Mouse (Mus musculus): ENCODE results near the gene Ceacam15. TPM values are rescaled to one million over a fixed set of nuclear protein-coding genes. Genes with fewer than 3 reads are reported as not detected.
"Not testable (repeated sequence)": the region's sequence is repeated elsewhere in the genome, so short reads cannot be mapped to it uniquely, and the experiment has no call there.

The Ceacam15 gene
- polyA plus RNA-seq, 1 experiment from 2014 or later = not detected

DNA sequence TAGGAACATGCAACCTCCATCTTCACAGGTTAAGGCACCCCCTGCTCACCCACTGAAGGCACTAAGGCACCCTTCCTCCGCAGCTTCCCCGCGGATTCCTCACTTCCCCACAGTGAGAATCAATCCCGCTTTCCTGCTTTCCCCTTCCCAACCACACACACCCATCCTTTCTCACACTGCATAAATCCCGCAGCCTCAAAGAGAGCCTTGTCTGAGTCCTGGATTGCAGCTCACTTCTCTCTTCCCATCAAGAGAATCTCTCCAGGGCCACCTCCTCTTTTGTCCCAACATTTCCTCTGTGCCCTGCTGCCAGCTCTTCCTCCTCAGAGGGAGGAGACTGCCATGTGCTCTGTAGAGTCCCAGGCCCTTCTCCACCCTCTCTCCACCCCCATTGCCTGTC lies 806 bp downstream of the Ceacam15 start:
- DNase-seq (ENCODE audit: low spot score); H3K36me3 ChIP-seq; H3K27ac ChIP-seq (replicated peaks); H3K9me3 ChIP-seq (replicated peaks); H3K27me3 ChIP-seq (ENCODE audit: low read depth, poor library complexity, severe bottlenecking); H3K4me1 ChIP-seq; H3K4me3 ChIP-seq: not testable (repeated sequence)
- 47% methylated on average over 5 of the region's 5 CpGs for WGBS

DNA sequence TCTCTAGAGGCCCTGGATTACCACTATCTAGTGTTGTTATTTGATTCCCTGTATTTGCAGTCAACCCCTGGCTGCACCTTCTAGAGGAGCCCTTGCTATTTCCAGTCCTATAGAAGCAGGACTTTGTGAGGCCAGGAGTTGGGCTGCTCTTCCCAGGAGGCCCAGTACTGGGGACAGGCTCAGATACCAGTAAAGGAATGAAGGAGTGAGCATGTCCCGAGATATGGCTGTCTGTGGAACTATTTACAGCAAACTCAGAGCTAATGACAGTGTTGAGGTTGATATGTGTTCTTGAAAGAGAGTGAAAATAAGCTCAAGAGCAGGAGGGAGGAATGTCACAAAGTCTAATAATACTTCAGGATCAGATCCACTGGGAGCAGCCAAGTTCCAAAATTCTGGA lies 1.7 kb downstream of the Ceacam15 start:
- H3K4me3 ChIP-seq = no peak overlapping the region
- WGBS = 76% methylated on average over 1 of the region's 1 CpGs

DNA sequence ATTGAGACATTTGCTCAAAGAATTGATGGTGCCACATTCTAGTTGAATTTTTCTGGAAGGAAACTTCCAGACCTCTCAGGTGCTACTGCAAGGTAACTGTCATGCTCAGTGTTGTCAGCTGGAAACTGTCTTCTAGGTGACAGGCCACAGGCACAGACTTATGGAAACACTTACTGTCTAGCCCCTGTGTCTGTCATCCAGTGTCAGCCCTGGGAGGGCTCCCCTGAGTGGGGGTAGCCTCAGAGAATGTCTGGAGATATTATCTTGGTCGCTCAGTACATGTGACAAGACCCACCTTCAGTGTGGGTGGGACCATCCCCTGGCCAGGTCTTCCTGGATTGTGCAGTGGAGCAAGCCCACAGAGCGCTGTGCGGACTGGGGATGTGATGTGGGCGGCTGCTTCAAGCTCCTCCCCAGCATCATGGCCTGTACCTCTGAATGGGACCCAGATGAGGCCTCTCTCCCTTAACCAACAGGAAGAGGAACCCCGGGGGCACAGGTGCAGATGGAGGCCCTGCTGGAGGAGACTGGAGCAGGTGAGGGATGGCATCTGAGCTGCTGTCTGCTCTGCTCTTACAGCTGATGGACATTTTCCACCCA lies 7.1 kb downstream of the Ceacam15 start:
- H3K4me1 ChIP-seq; DNase-seq (ENCODE audit: low spot score); H3K9me3 ChIP-seq (replicated peaks); H3K27me3 ChIP-seq (ENCODE audit: low read depth, poor library complexity, severe bottlenecking); H3K27ac ChIP-seq (replicated peaks); H3K4me3 ChIP-seq; H3K36me3 ChIP-seq: not testable (repeated sequence)
- 75% methylated on average over 5 of the region's 5 CpGs for WGBS

More for the DNA sequence above, 1.7 kb downstream of the Ceacam15 start:
- H3K36me3 ChIP-seq = no peaks in the 10 kb centered on the region
- DNase-seq (ENCODE audit: low spot score) = no peak
- no peak overlapping the region for H3K27ac ChIP-seq (replicated peaks)
- H3K27me3 ChIP-seq (ENCODE audit: low read depth, poor library complexity, severe bottlenecking) = no peaks in the 10 kb centered on the region
- no peaks in the 10 kb centered on the region for H3K4me1 ChIP-seq
- H3K9me3 ChIP-seq (replicated peaks) = no peaks in the 10 kb centered on the region

DNA sequence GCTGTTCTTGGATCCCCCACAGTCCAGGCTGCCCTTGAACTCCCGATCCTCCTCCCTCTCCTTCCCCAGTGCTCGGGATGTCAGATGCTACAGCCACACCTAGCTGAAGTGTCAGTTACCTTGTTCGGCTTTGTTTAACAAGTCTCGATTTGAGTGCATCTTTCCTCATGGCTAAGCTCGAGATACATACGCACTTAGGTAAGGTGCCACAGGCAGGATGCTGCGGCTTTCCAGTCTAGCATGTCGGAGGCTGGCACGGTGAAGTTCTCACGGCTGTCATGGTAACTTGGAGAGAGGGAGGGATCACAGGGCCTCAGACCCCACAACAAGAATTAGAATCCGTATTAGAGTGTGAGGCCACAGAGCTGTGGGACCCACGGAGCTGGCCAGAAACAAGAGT lies 31.2 kb downstream of the Ceacam15 start:
- no peak for DNase-seq (ENCODE audit: low spot score)
- H3K4me3 ChIP-seq = no peak overlapping the region
- H3K27ac ChIP-seq (replicated peaks) = no peak overlapping the region
- peaks cover 7% of the 10 kb centered on the region for H3K4me1 ChIP-seq
- 74% methylated on average over 12 of the region's 12 CpGs for WGBS
- no peaks in the 10 kb centered on the region for H3K36me3 ChIP-seq
- no peaks in the 10 kb centered on the region for H3K9me3 ChIP-seq (replicated peaks)
- no peaks in the 10 kb centered on the region for H3K27me3 ChIP-seq (ENCODE audit: low read depth, poor library complexity, severe bottlenecking)

DNA sequence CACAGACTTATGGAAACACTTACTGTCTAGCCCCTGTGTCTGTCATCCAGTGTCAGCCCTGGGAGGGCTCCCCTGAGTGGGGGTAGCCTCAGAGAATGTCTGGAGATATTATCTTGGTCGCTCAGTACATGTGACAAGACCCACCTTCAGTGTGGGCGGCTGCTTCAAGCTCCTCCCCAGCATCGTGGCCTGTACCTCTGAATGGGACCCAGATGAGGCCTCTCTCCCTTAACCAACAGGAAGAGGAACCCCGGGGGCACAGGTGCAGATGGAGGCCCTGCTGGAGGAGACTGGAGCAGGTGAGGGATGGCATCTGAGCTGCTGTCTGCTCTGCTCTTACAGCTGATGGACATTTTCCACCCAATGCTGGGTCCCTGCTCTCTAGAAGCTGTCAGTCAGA lies 32.4 kb downstream of the Ceacam15 start:
- not testable (repeated sequence) for H3K27ac ChIP-seq (replicated peaks); H3K27me3 ChIP-seq (ENCODE audit: low read depth, poor library complexity, severe bottlenecking); H3K9me3 ChIP-seq (replicated peaks); H3K4me1 ChIP-seq; DNase-seq (ENCODE audit: low spot score); H3K4me3 ChIP-seq; H3K36me3 ChIP-seq
- 64% methylated on average over 4 of the region's 4 CpGs for WGBS

DNA sequence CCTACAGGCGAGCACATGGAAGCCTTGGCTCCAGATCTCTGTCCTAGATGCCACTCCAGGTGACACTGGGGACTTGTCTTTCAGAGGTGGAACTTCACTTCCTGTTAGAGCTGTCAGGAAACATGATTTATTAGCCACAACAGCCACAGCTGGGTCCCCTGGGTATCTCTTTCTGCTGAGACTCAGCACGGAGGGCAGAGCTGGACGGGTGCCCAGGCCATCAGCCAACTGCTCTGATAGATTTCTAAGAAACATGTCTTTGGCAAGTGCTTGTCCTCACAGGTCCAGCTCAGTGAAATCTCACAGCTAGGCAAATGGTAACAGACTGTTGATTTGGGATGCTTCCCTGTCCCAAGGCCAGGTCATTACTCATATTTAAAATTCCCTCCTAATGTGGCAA lies 36.5 kb downstream of the Ceacam15 start:
- Histone ChIP-seq H3K27me3 (ENCODE audit: low read depth, poor library complexity, severe bottlenecking) (no peaks in the 10 kb centered on the region), H3K4me1 (0 out of 2 replicates have a peak, but pooled peaks cover under 1% of the 10 kb centered on the region), H3K4me3 (no peak overlapping the region), H3K9me3 (replicated peaks) (no peaks in the 10 kb centered on the region), H3K27ac (replicated peaks) (no peak overlapping the region), H3K36me3 (no peaks in the 10 kb centered on the region)
- WGBS = 92% methylated on average over 3 of the region's 3 CpGs
- DNase-seq (ENCODE audit: low spot score) = no peak

DNA sequence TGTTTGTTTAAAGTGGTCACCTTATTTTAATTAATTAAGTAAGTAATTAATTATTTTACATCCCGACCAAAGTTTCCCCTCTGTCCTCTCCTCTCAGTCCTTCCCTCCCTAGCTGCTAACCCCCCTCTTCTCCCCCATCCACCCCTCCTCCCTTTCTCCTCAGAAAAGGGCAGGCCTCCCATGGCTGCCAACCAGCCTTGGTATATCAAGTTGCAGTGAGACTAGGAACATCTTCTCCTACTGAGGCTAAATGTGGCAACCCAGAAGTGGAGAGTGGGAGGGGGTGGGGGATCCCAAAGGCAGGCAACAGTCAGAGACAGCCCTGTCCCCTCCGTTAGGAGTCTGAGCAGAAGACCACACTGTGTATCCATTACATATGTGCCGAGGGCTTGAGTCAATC lies 40.4 kb downstream of the Ceacam15 start:
- Histone ChIP-seq H3K9me3 (replicated peaks) (peaks cover 4% of the 10 kb centered on the region), H3K4me3 (no peak overlapping the region), H3K27me3 (ENCODE audit: low read depth, poor library complexity, severe bottlenecking) (no peaks in the 10 kb centered on the region), H3K4me1 (peaks cover 5% of the 10 kb centered on the region), H3K27ac (replicated peaks) (no peak overlapping the region), H3K36me3 (no peaks in the 10 kb centered on the region)
- no peak for DNase-seq (ENCODE audit: low spot score)
- WGBS = 63% methylated on average over 3 of the region's 3 CpGs

DNA sequence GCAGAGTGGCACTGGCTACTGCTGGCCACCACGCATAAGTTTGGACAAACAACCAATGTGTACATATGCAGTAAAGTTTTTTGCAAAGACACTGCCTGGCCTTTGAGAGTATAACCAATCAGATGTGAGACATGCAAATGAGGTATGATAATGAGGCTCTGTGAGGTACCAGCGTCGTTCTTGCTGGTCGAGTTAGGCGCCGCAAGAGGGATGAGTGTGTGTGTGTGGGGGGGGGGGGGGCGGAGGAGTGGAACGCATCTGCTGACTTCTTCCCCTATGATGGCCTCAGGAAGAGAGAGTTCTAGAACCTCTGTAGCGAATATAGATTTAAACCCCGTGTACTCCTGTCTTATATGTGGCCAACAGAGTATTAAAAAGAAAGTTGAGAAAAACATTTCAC lies 41.6 kb downstream of the Ceacam15 start:
- not testable (repeated sequence) for H3K4me1 ChIP-seq; H3K27ac ChIP-seq (replicated peaks); H3K36me3 ChIP-seq; H3K9me3 ChIP-seq (replicated peaks); H3K4me3 ChIP-seq; H3K27me3 ChIP-seq (ENCODE audit: low read depth, poor library complexity, severe bottlenecking)
- WGBS = 20% methylated on average over 10 of the region's 10 CpGs
- DNase-seq (ENCODE audit: low spot score) = peak; percentile 19

DNA sequence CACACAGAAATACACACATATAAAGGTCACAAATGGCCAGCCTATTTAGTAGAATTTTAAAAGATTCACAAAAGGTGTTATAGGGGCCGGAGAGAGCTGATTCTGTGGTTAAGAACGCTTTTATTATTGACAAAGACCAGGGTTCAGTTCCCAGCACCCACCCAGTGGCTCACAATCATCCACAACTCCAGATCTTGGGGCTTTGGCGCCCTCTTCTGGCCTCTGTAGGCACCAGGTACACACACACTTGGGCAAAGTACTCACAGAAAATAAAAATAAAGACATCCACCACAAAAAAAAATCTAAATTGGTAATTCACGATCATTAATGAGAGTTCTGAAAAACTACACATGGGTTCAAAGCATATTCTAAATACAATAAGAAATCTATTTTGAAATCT lies 43.6 kb downstream of the Ceacam15 start:
- Histone ChIP-seq H3K4me1 (peaks cover 12% of the 10 kb centered on the region), H3K27ac (replicated peaks) (no peak overlapping the region), H3K4me3 (no peak overlapping the region), H3K9me3 (replicated peaks) (peaks cover 4% of the 10 kb centered on the region), H3K36me3 (no peaks in the 10 kb centered on the region), H3K27me3 (ENCODE audit: low read depth, poor library complexity, severe bottlenecking) (no peaks in the 10 kb centered on the region)
- no peak for DNase-seq (ENCODE audit: low spot score)
- WGBS = 69% methylated on average over 4 of the region's 4 CpGs

DNA sequence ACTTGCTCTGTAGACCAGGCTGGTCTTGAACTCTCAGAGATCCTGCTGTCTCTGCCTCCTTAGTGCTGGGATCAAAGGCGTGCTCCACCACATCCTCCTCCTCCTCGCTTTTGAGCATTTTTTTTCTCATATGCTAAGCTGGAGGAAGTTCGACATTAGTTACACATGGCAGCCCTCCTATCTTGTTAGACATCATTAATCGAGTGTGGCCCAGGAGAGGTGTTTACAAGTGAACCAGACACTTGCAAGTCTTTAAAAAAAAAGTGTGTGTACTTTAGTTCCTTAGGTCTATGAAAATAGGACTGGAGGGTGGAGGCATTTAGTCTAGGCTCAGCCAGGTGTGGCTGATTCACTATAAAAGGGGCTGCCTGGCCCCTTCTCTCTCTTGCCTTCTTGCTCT lies 44.5 kb downstream of the Ceacam15 start:
- Histone ChIP-seq H3K27ac (replicated peaks) (no peak overlapping the region), H3K36me3 (no peaks in the 10 kb centered on the region)

DNA sequence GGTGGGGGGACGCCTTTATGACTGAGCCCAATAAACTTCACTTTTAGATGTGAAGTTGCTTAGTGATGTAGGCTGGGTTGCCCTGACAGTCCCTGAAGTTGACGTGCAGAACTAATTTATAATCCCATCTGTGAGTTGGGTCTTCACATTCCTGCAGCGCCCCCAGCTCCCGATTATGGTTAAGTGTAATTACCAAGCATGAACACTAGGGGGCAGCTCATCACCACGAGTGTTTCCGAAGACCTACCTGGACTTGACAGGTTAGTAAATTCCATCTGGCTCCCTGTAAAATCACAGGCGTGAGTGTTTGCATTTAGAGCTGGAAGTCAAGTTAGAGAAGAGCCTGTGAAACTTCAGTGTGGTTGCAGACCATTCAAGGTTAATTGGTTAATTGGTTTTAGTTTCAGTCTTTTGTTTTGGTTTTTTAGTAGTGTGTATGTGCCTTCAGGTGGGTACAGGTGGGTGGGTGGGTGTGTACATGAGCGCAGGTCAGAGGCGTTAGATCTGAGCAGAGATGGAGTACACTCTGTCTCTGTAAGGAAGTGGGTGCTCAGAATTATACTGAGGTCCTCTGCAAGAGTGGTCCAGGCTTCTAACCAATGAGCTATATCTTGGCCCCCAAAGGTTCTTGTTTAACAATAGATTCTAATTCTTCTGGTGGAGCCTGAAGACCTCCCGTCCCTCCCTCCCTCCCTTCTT lies 45.8 kb downstream of the Ceacam15 start:
- Histone ChIP-seq H3K36me3 (no peaks in the 10 kb centered on the region), H3K27me3 (ENCODE audit: low read depth, poor library complexity, severe bottlenecking) (no peaks in the 10 kb centered on the region), H3K4me1 (peaks cover 12% of the 10 kb centered on the region), H3K27ac (replicated peaks) (no peak overlapping the region), H3K9me3 (replicated peaks) (peaks cover 4% of the 10 kb centered on the region), H3K4me3 (no peak overlapping the region)
- 19% methylated on average over 10 of the region's 10 CpGs for WGBS
- peak; percentile 50 for DNase-seq (ENCODE audit: low spot score)

More for the DNA sequence above, 44.5 kb downstream of the Ceacam15 start:
- no peaks in the 10 kb centered on the region for H3K27me3 ChIP-seq (ENCODE audit: low read depth, poor library complexity, severe bottlenecking)
- peaks cover 4% of the 10 kb centered on the region for H3K9me3 ChIP-seq (replicated peaks)
- 86% methylated on average over 4 of the region's 4 CpGs for WGBS
- DNase-seq (ENCODE audit: low spot score) = no peak
- H3K4me1 ChIP-seq = peaks cover 12% of the 10 kb centered on the region
- no peak overlapping the region for H3K4me3 ChIP-seq

DNA sequence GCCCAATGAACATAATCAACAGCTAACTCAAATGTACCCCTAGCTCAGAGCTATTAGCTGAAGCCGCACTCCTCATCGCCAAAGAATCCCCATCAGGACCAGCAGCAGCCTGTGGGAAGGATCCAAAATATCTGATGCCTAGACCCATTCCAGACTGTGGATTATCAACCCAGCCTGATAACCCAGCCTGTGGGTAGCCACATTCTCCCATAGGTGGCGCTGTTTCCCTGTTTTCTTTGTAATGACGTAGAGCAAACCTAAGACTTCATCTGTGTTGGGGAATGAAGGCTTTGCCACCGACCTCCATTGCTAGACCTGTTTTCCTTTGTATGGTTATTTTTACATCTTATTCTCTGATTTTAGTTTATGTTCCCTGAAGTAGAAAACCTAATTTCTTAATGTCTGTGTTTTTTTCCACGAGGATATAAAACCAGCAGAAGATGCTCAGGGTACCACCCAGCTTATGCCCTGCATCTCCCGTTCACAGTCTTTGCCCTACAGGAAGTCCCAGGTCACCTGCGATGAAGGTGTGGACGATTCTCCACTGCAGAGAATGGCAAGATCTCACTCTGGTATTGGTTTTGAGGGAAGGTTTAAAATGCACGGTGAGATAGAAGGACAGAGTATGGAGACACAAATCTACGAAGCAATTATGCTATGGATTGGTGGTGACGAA lies 47.3 kb downstream of the Ceacam15 start:
- Histone ChIP-seq H3K27me3 (ENCODE audit: low read depth, poor library complexity, severe bottlenecking) (no peaks in the 10 kb centered on the region), H3K4me3 (no peak overlapping the region), H3K9me3 (replicated peaks) (peaks cover 4% of the 10 kb centered on the region), H3K27ac (replicated peaks) (no peak overlapping the region), H3K4me1 (peaks cover 7% of the 10 kb centered on the region; the same call in 1 of the 2 replicates), H3K36me3 (no peaks in the 10 kb centered on the region)
- 40% methylated on average over 12 of the region's 12 CpGs for WGBS
- DNase-seq (ENCODE audit: low spot score) = peak; percentile 71

DNA sequence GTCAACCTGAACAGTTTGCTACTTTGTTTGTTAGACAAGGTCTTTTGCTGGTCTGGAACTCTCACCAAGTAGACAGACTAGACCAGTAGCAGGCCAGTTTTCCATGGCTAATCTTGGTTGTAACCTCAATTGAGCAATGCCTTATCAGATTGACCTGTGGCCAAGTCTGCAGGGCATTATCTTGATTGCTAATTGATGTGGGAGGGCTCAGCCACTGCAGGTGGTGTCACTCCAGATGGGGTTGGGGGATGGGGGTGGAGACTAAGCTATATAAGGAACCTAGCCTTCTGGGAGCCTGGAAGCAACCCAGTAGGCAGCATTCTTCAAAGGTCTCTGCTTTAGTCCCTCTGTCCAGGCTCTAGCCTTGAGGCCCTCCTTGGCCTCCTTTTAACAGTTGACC lies 51.8 kb downstream of the Ceacam15 start:
- Histone ChIP-seq H3K4me1 (peaks cover 16% of the 10 kb centered on the region), H3K4me3 (no peak overlapping the region), H3K36me3 (no peaks in the 10 kb centered on the region), H3K9me3 (replicated peaks) (no peaks in the 10 kb centered on the region), H3K27ac (replicated peaks) (no peak overlapping the region), H3K27me3 (ENCODE audit: low read depth, poor library complexity, severe bottlenecking) (no peaks in the 10 kb centered on the region)
- no peak for DNase-seq (ENCODE audit: low spot score)
